Mouse (Mus musculus): ENCODE data around the gene Rapgef5. TPM values are rescaled to one million over a fixed set of nuclear protein-coding genes. Genes with fewer than 3 reads are reported as not detected.

Gene Rapgef5
- polyA plus RNA-seq, 1 experiment from 2014 or later = 6.1 TPM

DNA sequence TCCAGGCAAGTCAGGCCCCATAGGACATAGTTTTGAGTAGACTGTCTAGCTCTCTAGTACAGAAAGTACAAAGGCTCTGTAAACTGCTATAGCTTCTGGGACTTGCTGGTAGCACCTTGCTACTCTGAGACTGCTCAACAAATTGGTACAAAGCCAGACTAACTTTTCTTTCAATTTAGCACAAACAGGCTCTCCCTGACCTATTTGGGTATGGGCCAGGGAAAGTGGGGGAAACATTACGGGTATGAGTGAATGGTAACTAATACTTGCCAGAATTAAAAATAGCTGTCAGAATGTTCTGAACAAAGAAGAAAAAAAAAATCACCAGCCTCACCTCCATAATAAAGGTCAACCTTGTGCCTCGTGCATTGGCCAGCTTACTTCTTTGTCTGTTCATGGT is 24.1 kb downstream of the Rapgef5 start:
- Histone ChIP-seq H3K9me3 (replicated peaks) (no peaks in the 10 kb centered on the region), H3K4me3 (no peak overlapping the region), H3K27ac (replicated peaks) (no peak overlapping the region), H3K27me3 (ENCODE audit: low read depth, poor library complexity, severe bottlenecking) (peaks cover 13% of the 10 kb centered on the region), H3K36me3 (no peaks in the 10 kb centered on the region), H3K4me1 (no peaks in the 10 kb centered on the region)
- DNase-seq (ENCODE audit: low spot score) = no peak
- 82% methylated on average over 2 of the region's 2 CpGs for WGBS

- Histone ChIP-seq H3K4me1 (no peaks in the 10 kb centered on the region), H3K9me3 (replicated peaks) (no peaks in the 10 kb centered on the region), H3K4me3 (no peak overlapping the region), H3K36me3 (no peaks in the 10 kb centered on the region), H3K27me3 (ENCODE audit: low read depth, poor library complexity, severe bottlenecking) (no peaks in the 10 kb centered on the region), H3K27ac (replicated peaks) (no peak overlapping the region)
- DNase-seq (ENCODE audit: low spot score) = no peak
- WGBS = 90% methylated on average over 6 of the region's 6 CpGs
Observed at GRCm38 (mm10) chr12:117545277-117545676, 29.0 kb downstream of the Rapgef5 start.

DNA sequence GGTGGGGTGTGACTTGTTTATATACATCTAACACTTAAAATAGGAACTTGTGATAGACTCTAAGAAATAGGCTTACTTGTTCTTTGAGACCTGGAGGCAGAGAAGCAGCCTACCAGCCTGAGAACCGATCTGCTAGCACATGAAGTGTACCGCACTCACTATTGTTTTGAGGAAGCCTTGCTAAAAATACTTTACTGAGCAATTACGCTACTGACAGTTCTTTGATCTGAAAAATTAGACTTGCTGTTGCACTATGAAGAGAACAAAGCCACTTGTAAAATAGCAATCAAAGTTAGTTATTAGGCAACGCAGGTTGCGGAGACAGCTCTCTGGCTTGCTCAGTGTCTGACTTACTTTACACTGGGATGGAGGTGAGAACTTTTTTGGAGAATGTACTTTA is 37.1 kb downstream of the Rapgef5 start:
- H3K4me1 ChIP-seq = no peaks in the 10 kb centered on the region
- H3K36me3 ChIP-seq = no peaks in the 10 kb centered on the region
- H3K27me3 ChIP-seq (ENCODE audit: low read depth, poor library complexity, severe bottlenecking) = no peaks in the 10 kb centered on the region
- 94% methylated on average over 5 of the region's 5 CpGs for WGBS
- no peak overlapping the region for H3K27ac ChIP-seq (replicated peaks)
- no peak for DNase-seq (ENCODE audit: low spot score)
- no peak overlapping the region for H3K4me3 ChIP-seq
- no peaks in the 10 kb centered on the region for H3K9me3 ChIP-seq (replicated peaks)

- Histone ChIP-seq H3K36me3 (no peaks in the 10 kb centered on the region), H3K27me3 (ENCODE audit: low read depth, poor library complexity, severe bottlenecking) (no peaks in the 10 kb centered on the region), H3K27ac (replicated peaks) (no peak overlapping the region), H3K4me1 (no peaks in the 10 kb centered on the region), H3K9me3 (replicated peaks) (no peaks in the 10 kb centered on the region), H3K4me3 (no peak overlapping the region)
- 83% methylated on average over 1 of the region's 1 CpGs for WGBS
- no peak for DNase-seq (ENCODE audit: low spot score)
Observed at GRCm38 (mm10) chr12:117554612-117555063, 38.4 kb downstream of the Rapgef5 start.

DNA sequence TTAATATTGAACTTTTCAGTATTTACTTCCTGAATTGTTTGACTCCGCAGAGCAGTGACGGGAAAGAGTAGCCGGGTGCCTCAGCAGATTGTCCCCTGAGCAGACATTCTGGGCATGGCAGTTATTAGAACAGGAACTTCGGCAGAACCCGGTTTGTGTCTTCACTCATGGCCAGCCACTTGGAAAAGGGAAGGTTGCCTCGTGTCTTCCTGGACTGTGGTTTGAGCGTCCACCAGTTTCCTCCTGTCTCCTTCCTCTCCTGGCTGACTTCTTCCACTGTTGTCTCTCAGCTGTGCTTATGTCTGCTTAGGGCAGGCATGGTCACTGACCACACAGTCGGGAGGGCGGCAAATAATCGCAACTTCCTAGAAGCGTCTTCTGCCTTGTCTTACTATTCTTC is 44.2 kb downstream of the Rapgef5 start:
- no peaks in the 10 kb centered on the region for H3K9me3 ChIP-seq (replicated peaks)
- no peaks in the 10 kb centered on the region for H3K4me1 ChIP-seq
- 87% methylated on average over 11 of the region's 11 CpGs for WGBS
- H3K4me3 ChIP-seq = no peak overlapping the region
- DNase-seq (ENCODE audit: low spot score) = no peak
- no peaks in the 10 kb centered on the region for H3K27me3 ChIP-seq (ENCODE audit: low read depth, poor library complexity, severe bottlenecking)
- no peak overlapping the region for H3K27ac ChIP-seq (replicated peaks)
- H3K36me3 ChIP-seq = no peaks in the 10 kb centered on the region

DNA sequence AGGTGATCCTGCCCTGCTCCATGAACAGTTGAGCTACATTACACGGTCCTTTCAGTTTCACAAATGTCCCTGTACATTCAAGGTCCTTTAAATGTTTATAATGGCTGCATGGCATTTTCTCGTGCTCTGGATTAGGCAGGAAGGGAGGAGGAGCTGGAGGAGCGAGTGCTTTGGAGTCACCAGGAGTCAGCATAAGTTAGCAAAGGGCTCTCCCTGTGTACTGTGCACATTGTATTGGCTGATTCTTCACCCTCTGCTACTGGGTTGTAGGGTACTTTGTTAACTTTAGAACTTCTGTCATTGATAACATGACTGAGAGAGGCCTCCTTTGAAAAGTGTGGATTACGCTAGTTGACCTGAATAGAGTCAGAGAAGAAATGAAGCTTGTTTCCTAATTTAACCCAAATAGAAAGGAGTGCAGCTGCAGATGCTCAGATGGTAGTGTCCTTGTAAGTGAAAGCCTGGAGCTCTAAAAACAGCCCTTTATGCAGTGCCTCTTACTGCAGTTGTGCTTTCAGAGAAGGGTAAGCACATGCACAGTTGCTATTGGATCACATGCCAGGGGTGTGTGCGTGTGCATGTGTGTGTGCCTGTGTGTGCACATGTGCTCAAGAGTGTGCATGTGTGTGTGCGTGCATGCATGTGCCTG is 45.3 kb downstream of the Rapgef5 start:
- H3K4me1 ChIP-seq = no peaks in the 10 kb centered on the region
- H3K9me3 ChIP-seq (replicated peaks) = no peaks in the 10 kb centered on the region
- H3K27ac ChIP-seq (replicated peaks) = no peak overlapping the region
- no peak overlapping the region for H3K4me3 ChIP-seq
- H3K36me3 ChIP-seq = no peaks in the 10 kb centered on the region
- H3K27me3 ChIP-seq (ENCODE audit: low read depth, poor library complexity, severe bottlenecking) = no peaks in the 10 kb centered on the region
- WGBS = 82% methylated on average over 6 of the region's 6 CpGs
- DNase-seq (ENCODE audit: low spot score) = no peak

GRCm38 (mm10) chr12:117562085-117562484 is 45.8 kb downstream of the Rapgef5 start:
- WGBS = 95% methylated on average over 3 of the region's 3 CpGs
- H3K9me3 ChIP-seq (replicated peaks) = no peaks in the 10 kb centered on the region
- H3K4me3 ChIP-seq = no peak overlapping the region
- no peaks in the 10 kb centered on the region for H3K36me3 ChIP-seq
- no peaks in the 10 kb centered on the region for H3K4me1 ChIP-seq
- H3K27me3 ChIP-seq (ENCODE audit: low read depth, poor library complexity, severe bottlenecking) = no peaks in the 10 kb centered on the region
- no peak overlapping the region for H3K27ac ChIP-seq (replicated peaks)
- DNase-seq (ENCODE audit: low spot score) = no peak

DNA sequence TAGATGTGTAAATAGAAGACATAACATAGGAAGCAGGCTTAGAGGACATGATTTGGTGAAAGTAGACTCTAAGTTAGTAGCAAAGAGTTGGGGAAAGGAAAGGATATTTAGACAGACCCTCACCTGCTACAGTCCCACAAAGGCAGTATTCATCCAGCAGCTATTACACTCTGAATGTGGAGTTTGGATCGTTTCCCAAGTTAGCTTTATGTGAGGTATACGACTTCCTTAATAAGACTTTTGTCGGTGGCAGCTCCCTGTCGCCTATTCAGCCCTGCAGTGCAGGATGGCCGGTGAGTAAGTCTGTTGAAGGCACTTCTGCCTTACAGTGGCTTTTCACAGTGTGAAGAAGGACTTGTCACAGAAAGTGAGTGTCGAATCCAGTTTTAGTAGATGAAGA is 47.6 kb downstream of the Rapgef5 start:
- Histone ChIP-seq H3K27ac (replicated peaks) (no peak overlapping the region), H3K36me3 (no peaks in the 10 kb centered on the region), H3K27me3 (ENCODE audit: low read depth, poor library complexity, severe bottlenecking) (no peaks in the 10 kb centered on the region), H3K4me3 (no peak overlapping the region), H3K9me3 (replicated peaks) (no peaks in the 10 kb centered on the region), H3K4me1 (no peaks in the 10 kb centered on the region)
- DNase-seq (ENCODE audit: low spot score) = no peak
- WGBS = 86% methylated on average over 6 of the region's 6 CpGs

GRCm38 (mm10) chr12:117566298-117566697 is 50.0 kb downstream of the Rapgef5 start:
- no peak overlapping the region for H3K27ac ChIP-seq (replicated peaks)
- no peaks in the 10 kb centered on the region for H3K9me3 ChIP-seq (replicated peaks)
- H3K4me1 ChIP-seq = no peaks in the 10 kb centered on the region
- no peaks in the 10 kb centered on the region for H3K27me3 ChIP-seq (ENCODE audit: low read depth, poor library complexity, severe bottlenecking)
- no peak for DNase-seq (ENCODE audit: low spot score)
- H3K4me3 ChIP-seq = no peak overlapping the region
- no peaks in the 10 kb centered on the region for H3K36me3 ChIP-seq
- WGBS = 82% methylated on average over 4 of the region's 4 CpGs

- no peaks in the 10 kb centered on the region; the same call in 1 of the 2 replicates for H3K4me1 ChIP-seq
- H3K4me3 ChIP-seq = no peak overlapping the region
- no peaks in the 10 kb centered on the region for H3K9me3 ChIP-seq (replicated peaks)
- no peak for DNase-seq (ENCODE audit: low spot score)
- H3K36me3 ChIP-seq = no peaks in the 10 kb centered on the region
- WGBS = 84% methylated on average over 2 of the region's 2 CpGs
- no peaks in the 10 kb centered on the region for H3K27me3 ChIP-seq (ENCODE audit: low read depth, poor library complexity, severe bottlenecking)
- no peak overlapping the region for H3K27ac ChIP-seq (replicated peaks)
Observed at GRCm38 (mm10) chr12:117569671-117570070, 53.4 kb downstream of the Rapgef5 start.

DNA sequence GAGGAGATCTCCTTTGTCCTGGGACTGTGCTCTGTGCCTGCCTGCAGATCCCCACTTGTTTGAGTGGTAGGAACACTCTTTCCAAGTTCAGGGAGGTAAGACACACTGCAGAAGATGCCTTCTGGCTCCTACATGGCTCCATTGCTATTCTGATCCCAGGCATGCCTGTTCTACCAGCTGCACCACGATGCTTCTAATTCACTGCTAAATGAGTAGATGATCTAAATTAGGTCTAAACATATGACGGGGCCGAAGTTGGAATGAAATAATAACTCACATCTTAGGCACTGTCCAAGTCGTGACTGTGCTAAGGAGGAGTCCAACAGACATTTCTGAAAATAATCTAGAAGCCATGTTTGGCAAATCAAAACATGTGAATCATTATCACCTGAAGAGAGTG is 68.0 kb downstream of the Rapgef5 start:
- Histone ChIP-seq H3K9me3 (replicated peaks) (no peaks in the 10 kb centered on the region), H3K4me3 (no peak overlapping the region), H3K4me1 (0 out of 2 replicates have a peak, but pooled peaks cover 4% of the 10 kb centered on the region), H3K36me3 (no peaks in the 10 kb centered on the region), H3K27me3 (ENCODE audit: low read depth, poor library complexity, severe bottlenecking) (no peaks in the 10 kb centered on the region), H3K27ac (replicated peaks) (no peak overlapping the region)
- no peak for DNase-seq (ENCODE audit: low spot score)
- 87% methylated on average over 4 of the region's 4 CpGs for WGBS

DNA sequence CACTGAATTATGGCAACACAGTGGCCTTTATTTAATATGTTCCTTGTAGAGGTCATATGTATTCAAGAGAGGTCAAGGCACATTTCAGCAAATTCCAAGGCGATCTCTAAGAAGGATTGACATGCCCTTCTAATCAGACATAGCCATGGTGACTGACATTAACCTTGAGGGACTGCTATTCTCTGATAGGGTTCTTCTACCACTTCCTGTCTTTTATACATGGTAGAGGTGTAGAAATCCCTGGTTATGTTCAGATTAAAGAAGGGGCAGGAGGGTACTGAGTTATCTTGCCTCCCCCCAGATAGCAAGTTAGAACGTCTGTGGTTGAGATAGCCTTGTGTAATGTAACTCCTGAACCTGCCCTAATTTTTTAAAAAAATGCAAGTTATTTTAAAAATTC is 69.1 kb downstream of the Rapgef5 start:
- no peaks in the 10 kb centered on the region for H3K27me3 ChIP-seq (ENCODE audit: low read depth, poor library complexity, severe bottlenecking)
- no peaks in the 10 kb centered on the region for H3K36me3 ChIP-seq
- no peak overlapping the region for H3K27ac ChIP-seq (replicated peaks)
- H3K4me3 ChIP-seq = no peak overlapping the region
- WGBS = 89% methylated on average over 2 of the region's 2 CpGs
- no peak for DNase-seq (ENCODE audit: low spot score)
- no peaks in the 10 kb centered on the region for H3K9me3 ChIP-seq (replicated peaks)
- 0 out of 2 replicates have a peak, but pooled peaks cover 4% of the 10 kb centered on the region for H3K4me1 ChIP-seq

- Histone ChIP-seq H3K4me1 (0 out of 2 replicates have a peak, but pooled peaks cover 4% of the 10 kb centered on the region), H3K27ac (replicated peaks) (no peak overlapping the region), H3K4me3 (no peak overlapping the region), H3K27me3 (ENCODE audit: low read depth, poor library complexity, severe bottlenecking) (no peaks in the 10 kb centered on the region), H3K36me3 (no peaks in the 10 kb centered on the region), H3K9me3 (replicated peaks) (no peaks in the 10 kb centered on the region)
- WGBS = 52% methylated on average over 1 of the region's 1 CpGs
- DNase-seq (ENCODE audit: low spot score) = peak; percentile 51
Observed at GRCm38 (mm10) chr12:117586124-117586523, 69.8 kb downstream of the Rapgef5 start.

DNA sequence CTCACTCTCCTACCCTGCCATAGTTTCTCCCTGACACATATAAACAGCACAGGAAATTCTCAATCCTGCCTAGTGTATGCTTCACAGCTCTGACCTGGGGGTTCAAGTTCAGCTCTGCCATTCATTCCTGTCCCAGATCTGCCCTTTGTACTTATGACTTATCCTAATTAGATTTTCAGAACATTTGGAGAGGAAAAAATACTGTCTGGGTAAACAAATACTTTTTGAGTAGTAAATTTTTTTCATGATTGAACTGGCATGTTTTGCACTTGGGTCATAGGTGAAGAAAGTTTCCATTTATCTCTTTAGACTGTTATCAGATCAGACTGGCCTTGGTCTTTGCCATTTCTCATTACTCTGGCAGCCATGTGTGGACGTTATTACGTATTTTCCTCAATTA is 72.9 kb downstream of the Rapgef5 start:
- no peaks in the 10 kb centered on the region for H3K4me1 ChIP-seq
- H3K36me3 ChIP-seq = no peaks in the 10 kb centered on the region
- no peak overlapping the region for H3K4me3 ChIP-seq
- H3K9me3 ChIP-seq (replicated peaks) = no peaks in the 10 kb centered on the region
- no peaks in the 10 kb centered on the region for H3K27me3 ChIP-seq (ENCODE audit: low read depth, poor library complexity, severe bottlenecking)
- no peak overlapping the region for H3K27ac ChIP-seq (replicated peaks)
- no peak for DNase-seq (ENCODE audit: low spot score)
- 94% methylated on average over 2 of the region's 2 CpGs for WGBS

Measured in midbrain, embryonic 10.5 days (tissue).